Mouse (Mus musculus) kidney, postnatal 0 days (tissue): ENCODE data around the gene Epb42. TPM values are rescaled to one million over a fixed set of nuclear protein-coding genes. Genes with fewer than 3 reads are reported as not detected.

Experiments
- ATAC-seq: fragments of 200-750 bp; cut with Nextera tagmentation; replicated peaks from 2 replicates; pipeline ENCODE4 v1.8.0; 2017; ENCODE audit warnings: low read depth, moderate number of reproducible peaks, moderate TSS enrichment, moderate library complexity; ENCODE audit not compliant: low FRiP score
- DNase-seq: peaks from one replicate; pipeline ENCODE4 v3.0.0-alpha.2; 2016; ENCODE audit warnings: low spot score
- H3K27ac ChIP-seq: fragments of 300-500 bp; sonication (generic); 2 replicates; pipeline ENCODE4 v1.5.1; 2014; ENCODE audit warnings: mild to moderate bottlenecking
- H3K27me3 ChIP-seq: fragments of 300-500 bp; sonication (generic); 2 replicates; pipeline ENCODE4 v1.6.1; 2014; ENCODE audit warnings: low read length, mixed read lengths; ENCODE audit not compliant: insufficient read depth
- H3K36me3 ChIP-seq: fragments of 300-500 bp; sonication (generic); 2 replicates; pipeline ENCODE4 v1.6.1; 2014; ENCODE audit warnings: low read length, mixed read lengths; ENCODE audit not compliant: insufficient read depth
- H3K4me1 ChIP-seq: fragments of 300-500 bp; sonication (generic); replicated peaks from 2 replicates; pipeline ENCODE4 v1.6.1; 2014; ENCODE audit warnings: antibody characterized with exemption, low read length, mixed read lengths; ENCODE audit not compliant: insufficient read depth
- H3K4me2 ChIP-seq: fragments of 300-500 bp; sonication (generic); 2 replicates; pipeline ENCODE4 v1.6.1; 2014; ENCODE audit warnings: mild to moderate bottlenecking, low read length, moderate library complexity, mixed read lengths
- H3K4me3 ChIP-seq: fragments of 300-500 bp; sonication (generic); replicated peaks from 2 replicates; pipeline ENCODE4 v1.5.1; 2014; ENCODE audit warnings: low read depth, low read length
- H3K9ac ChIP-seq: fragments of 300-500 bp; sonication (generic); 2 replicates; pipeline ENCODE4 v1.6.1; 2014; ENCODE audit warnings: low read depth, low read length
- H3K9me3 ChIP-seq: fragments of 300-500 bp; sonication (generic); replicated peaks from 2 replicates; pipeline ENCODE4 v1.6.1; 2016; ENCODE audit warnings: low read length, inconsistent platforms, mixed read lengths
- CTCF ChIP-seq: IDR thresholded peaks from 2 replicates; pipeline ENCODE4 v1.5.1; 2016; ENCODE audit warnings: antibody characterized with exemption, low read depth, mild to moderate bottlenecking, moderate library complexity
- WGBS: fragments of 180-500 bp; shearing (Covaris S2); extraction: QIAGEN DNeasy Blood & Tissue Kit; methylation state at CpG from one replicate; pipeline ENCODE4 v1.1.7; 2014; 5-methylcytosine and 5-hydroxymethylcytosine counted together
- polyA plus RNA-seq: library from polyadenylated mRNA; unstranded; fragments of >200 nt; fragmentation: Nextera tagmentation; extraction: Ambion mirVana; gene quantifications from 2 replicates; pipeline ENCODE4 v1.2.1, GENCODE M21; 2015

The Epb42 gene
- 2.1 TPM in 2 replicates for polyA plus RNA-seq

GRCm38 (mm10) chr2:121036733-121037341 lies at the start of gene Epb42:
TSS of gene Epb42 (minus strand) at chr2:121037072.
- H3K27ac ChIP-seq, result no peak within 1 kb of the TSS
- H3K4me2 ChIP-seq, result no peak within 1 kb of the TSS
- 54% methylated on average over 5 of the region's 5 CpGs for WGBS
- no peaks in the 10 kb centered on the region for H3K4me1 ChIP-seq
- H3K9ac ChIP-seq, result no peak within 1 kb of the TSS
- no peak for ATAC-seq
- H3K9me3 ChIP-seq, result no peaks in the 10 kb centered on the region
- no peaks in the 10 kb centered on the region for H3K27me3 ChIP-seq
- TF ChIP-seq CTCF, result no peak
- DNase-seq, result no peak
- no peak within 1 kb of the TSS for H3K4me3 ChIP-seq
- no peaks in the 10 kb centered on the region for H3K36me3 ChIP-seq

- Histone ChIP-seq H3K4me1 (peaks cover 5% of the 10 kb centered on the region; the same call in 1 of the 2 replicates), H3K4me3 (no peak within 1 kb of the TSS), H3K27ac (no peak within 1 kb of the TSS), H3K9ac (no peak within 1 kb of the TSS), H3K9me3 (no peaks in the 10 kb centered on the region), H3K36me3 (no peaks in the 10 kb centered on the region), H3K27me3 (no peaks in the 10 kb centered on the region), H3K4me2 (no peak within 1 kb of the TSS)
- peak; percentile 18 for DNase-seq
- 26% methylated on average over 6 of the region's 6 CpGs for WGBS
- no peak for ATAC-seq
- no peak for TF ChIP-seq CTCF
Observed at GRCm38 (mm10) chr2:121085480-121086185, 48.8 kb upstream of the Epb42 start, which contains the start of gene Tgm5. TSS of gene Tgm5 (minus strand) at chr2:121085841.

- TF ChIP-seq CTCF, result no peak
- H3K4me2 ChIP-seq, result no peak overlapping the region
- H3K9ac ChIP-seq, result no peak overlapping the region
- peaks cover 5% of the 10 kb centered on the region; the same call in 1 of the 2 replicates for H3K4me1 ChIP-seq
- no peak overlapping the region for H3K4me3 ChIP-seq
- WGBS, result 90% methylated on average over 1 of the region's 1 CpGs
- H3K9me3 ChIP-seq, result no peaks in the 10 kb centered on the region
- ATAC-seq, result no peak
- no peaks in the 10 kb centered on the region for H3K27me3 ChIP-seq
- no peaks in the 10 kb centered on the region for H3K36me3 ChIP-seq
- no peak overlapping the region for H3K27ac ChIP-seq
- DNase-seq, result no peak
Observed at GRCm38 (mm10) chr2:121082626-121083025, 45.8 kb upstream of the Epb42 start.

- WGBS, result 79% methylated on average over 7 of the region's 7 CpGs
- no peak for ATAC-seq
- Histone ChIP-seq H3K9ac (no peak overlapping the region), H3K27ac (no peak overlapping the region), H3K4me1 (no peaks in the 10 kb centered on the region), H3K9me3 (no peaks in the 10 kb centered on the region; the same call in 1 of the 2 replicates), H3K4me2 (no peak overlapping the region), H3K4me3 (no peak overlapping the region), H3K27me3 (no peaks in the 10 kb centered on the region), H3K36me3 (no peaks in the 10 kb centered on the region)
- TF ChIP-seq CTCF, result no peak
- DNase-seq, result no peak
Observed at GRCm38 (mm10) chr2:121074747-121075146, 37.9 kb upstream of the Epb42 start.

GRCm38 (mm10) chr2:121071871-121072270 lies 35.0 kb upstream of the Epb42 start:
- Histone ChIP-seq H3K4me1 (no peaks in the 10 kb centered on the region), H3K9me3 (no peaks in the 10 kb centered on the region; the same call in 1 of the 2 replicates), H3K27ac (no peak overlapping the region), H3K4me2 (no peak overlapping the region), H3K9ac (no peak overlapping the region), H3K36me3 (no peaks in the 10 kb centered on the region), H3K4me3 (no peak overlapping the region), H3K27me3 (no peaks in the 10 kb centered on the region)
- DNase-seq (no peak), ATAC-seq (no peak)
- TF ChIP-seq CTCF, result no peak
- WGBS, result 86% methylated on average over 6 of the region's 6 CpGs

GRCm38 (mm10) chr2:121069506-121069905 lies 32.6 kb upstream of the Epb42 start:
- Histone ChIP-seq H3K27ac (no peak overlapping the region), H3K4me2 (no peak overlapping the region), H3K9ac (no peak overlapping the region), H3K4me1 (no peaks in the 10 kb centered on the region), H3K27me3 (no peaks in the 10 kb centered on the region), H3K36me3 (no peaks in the 10 kb centered on the region), H3K9me3 (no peaks in the 10 kb centered on the region), H3K4me3 (no peak overlapping the region)
- WGBS, result 64% methylated on average over 6 of the region's 6 CpGs
- DNase-seq (no peak), ATAC-seq (no peak)
- TF ChIP-seq CTCF, result no peak
